Mouse (Mus musculus) right cerebral cortex, adult 18-20 months (tissue): Measurements from ENCODE around the gene Zkscan17.
A peak's percentile ranks its signal among the peaks of the same experiment; 100 is the strongest.
"Not testable (repeated sequence)": the region's sequence is repeated elsewhere in the genome, so short reads cannot be mapped to it uniquely, and the experiment has no call there.

Experiments
- DNase-seq: peaks from one replicate; pipeline ENCODE4 v3.0.0; 2022; ENCODE audit warnings: mixed read lengths

Gene Zkscan17

GRCm38 (mm10) chr11:59526472-59527080 is at the start of gene Zkscan17:
Gene Zkscan17, minus strand, starts transcription at chr11:59526751.
- no peak for DNase-seq

DNA sequence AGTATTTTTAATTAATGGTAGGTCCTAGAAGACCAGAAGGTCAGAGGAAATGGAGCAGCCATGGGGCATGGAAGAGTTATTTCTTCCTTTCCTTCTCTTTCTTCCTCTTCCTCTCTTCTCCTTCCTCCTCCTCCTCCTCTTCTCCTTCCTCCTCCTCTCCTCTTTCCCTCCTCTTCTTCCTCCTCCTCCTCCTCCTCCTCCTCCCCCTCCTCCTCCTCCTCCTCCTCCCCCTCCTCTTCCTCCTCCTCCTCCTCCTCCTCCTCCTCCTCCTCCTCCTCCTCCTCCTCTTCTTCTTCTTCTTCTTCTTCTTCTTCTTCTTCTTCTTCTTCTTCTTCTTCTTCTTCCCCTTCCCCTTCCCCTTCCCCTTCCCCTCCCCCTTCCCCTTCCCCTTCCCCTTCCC is 49.6 kb upstream of the Zkscan17 start, which contains the start of gene Olfr222:
TSS of gene Olfr222 (minus strand) at position 101 of the 400 bp plus-strand sequence.
- not testable (repeated sequence) for DNase-seq

DNA sequence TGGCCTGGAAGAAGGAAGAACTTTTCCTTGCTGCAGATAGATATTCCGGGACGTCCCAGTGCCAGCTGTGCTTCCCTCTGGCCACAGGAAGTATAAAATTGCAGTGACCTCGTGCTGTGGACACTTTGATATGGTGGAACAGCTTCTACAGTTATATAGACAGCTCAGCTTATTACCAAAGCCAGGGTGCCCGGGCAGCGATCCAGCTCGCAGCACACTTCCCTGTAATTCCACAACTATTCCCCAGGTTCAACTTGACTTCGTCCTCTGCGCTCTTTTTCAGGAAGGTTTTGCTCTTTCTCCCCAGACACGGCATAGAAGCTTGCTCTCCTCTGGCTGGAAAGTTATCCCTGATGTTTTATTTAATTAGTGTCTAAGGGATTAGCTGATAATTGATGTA is 49.2 kb upstream of the Zkscan17 start:
- no peak for DNase-seq

DNA sequence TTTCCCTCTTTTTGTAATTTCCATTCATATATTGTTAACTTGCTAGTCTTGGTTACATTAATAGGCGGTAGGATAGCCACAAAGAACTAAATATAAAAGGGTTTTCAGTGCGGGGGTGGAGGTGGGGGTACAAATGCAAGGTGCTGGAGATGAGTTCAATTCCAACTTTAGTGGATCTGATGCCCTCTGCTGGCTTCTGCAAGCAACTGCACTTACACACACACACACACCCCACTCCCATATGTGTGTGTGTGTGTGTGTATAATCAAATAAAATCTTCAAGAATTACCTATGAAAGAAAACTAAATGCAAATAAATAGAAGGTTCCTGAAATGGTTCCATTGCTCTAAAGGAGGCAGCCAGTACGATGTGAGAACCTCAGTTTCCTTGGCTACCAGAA is 42.8 kb upstream of the Zkscan17 start:
- DNase-seq: peak; percentile 9

GRCm38 (mm10) chr11:59562837-59563236 is 36.3 kb upstream of the Zkscan17 start:
- DNase-seq: no peak

DNA sequence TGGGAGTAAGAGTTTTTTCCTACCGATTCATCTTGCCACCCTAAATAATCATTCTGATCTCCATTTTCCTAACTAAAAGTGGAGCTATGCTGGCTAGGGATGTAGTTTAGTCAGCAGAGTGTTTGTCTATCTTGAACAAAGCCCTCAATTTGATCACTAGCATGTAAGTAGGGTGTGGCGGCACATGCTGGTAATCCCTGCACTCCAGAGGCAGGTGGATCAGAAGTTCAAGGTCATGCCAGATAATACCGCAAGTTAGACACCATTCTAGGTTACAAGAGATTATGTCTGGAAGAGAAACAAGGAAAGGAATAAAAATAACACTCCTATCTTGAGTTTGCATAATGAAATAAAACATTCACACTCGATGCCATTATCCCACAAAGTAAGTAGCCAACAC is 35.8 kb upstream of the Zkscan17 start:
- no peak for DNase-seq

DNA sequence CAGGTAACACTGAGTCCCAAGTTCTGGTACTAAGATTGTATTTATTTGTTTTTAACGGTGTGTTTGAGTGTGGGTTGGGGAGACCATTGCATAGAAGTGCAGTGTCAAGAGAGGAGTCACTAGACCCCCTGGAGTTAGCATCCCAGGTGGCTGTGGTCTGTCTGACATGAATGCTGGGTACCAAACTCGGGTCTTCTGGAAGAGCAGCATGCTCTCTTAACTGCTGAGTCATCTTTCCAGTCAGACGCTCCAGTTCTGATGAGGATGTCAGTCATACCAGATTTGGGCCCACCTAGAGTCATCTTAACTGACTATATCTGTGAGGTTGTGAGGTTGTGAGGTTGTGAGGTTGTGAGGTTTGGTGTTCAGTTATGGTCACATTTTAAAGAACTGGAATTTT is 34.4 kb upstream of the Zkscan17 start:
- no peak for DNase-seq

DNA sequence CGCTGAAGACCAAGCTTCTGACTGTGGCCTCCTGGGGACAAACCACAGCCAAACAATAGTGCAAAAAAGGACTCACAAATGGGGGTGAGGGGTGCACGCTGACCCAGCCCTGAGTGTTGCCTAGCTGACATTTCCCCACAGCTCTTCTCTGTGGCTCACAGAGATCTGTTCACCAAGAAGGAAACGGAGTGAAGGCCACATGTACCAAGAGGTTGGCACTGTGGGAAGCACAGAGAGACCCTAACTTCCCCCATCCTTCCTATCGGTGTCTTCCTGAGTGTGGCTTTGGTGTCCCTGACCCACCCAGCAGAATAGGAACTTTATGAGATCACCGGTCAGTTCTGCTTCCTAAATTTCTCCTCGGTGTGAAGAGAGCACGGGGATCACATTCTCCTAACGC is 28.0 kb upstream of the Zkscan17 start:
- no peak for DNase-seq

DNA sequence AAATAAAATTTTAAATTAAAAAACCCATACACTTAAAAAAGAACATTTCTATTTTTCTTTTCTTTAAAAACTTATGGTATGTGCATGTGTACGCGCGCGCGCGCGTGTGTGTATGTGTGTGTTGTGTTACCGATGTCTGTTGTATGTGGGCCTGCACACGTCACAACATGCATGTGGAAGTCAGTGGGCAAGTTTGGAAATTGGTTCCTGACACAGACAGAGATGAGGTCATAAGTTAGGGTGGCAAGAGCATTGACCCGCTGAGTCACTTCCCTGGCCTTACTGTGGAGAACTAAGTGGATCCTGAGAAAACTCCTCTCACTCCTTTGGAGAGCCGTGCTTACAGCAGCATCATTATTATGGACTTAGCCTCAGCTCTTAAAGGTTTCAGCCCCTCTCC is 27.6 kb upstream of the Zkscan17 start:
- no peak for DNase-seq

DNA sequence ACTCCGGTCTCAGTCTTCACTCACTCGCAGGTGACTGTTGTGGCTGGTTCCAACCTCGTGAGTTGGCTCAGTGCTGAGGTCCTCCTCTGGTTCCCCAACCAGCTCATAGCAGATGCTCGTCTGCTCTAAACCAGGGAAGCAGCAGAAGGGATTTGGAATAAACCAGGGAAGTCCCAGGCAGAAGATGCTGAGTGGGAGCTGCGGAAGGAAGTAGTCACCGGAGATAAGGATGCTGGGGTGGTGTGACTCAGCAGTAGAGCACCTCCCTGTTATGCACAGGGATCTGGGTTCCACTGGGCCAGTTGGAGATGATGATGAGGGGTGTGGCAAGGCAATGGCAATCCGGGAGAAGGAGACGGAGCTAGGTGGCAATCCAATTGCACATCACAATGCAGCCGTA is 17.5 kb upstream of the Zkscan17 start:
- DNase-seq: peak; percentile 62

DNA sequence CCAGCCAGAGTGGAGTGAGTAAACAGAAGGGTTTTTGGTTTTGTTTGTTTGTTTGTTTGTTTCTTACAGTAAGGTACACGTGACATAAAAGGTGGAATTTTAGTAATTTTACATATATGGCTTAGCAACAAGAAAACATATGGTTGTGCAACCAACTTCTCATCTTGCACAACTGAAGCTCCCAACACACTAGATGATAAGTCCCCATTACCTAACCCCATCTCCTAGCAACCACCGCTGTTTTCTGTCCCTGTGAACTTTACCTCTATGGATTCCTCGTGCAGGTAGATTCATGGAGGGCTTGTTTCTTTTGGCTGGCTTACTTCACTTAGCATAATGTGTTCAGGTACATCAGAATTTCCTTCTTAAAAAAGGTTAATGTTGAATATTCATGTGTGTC is 16.8 kb upstream of the Zkscan17 start:
- DNase-seq: no peak

DNA sequence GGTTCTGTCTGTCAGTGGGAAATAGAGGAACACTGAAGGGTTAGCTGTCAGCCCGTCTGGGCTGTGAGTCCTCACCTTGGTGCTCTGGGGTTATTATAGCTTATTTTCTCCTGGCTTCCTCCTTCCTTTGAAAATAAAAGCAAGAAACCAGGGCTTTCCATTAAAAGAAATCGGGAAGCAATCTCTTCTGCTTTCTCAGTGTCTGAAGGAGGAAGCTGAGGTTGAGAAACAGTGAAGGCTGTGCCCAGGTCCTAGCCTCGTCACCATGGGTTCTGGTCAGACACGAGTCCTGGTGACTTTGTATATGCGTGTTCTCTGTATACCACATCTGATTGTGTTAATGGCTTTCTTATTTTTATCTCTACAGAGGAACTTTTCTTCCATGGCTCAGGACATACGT is 15.9 kb upstream of the Zkscan17 start:
- DNase-seq: no peak

DNA sequence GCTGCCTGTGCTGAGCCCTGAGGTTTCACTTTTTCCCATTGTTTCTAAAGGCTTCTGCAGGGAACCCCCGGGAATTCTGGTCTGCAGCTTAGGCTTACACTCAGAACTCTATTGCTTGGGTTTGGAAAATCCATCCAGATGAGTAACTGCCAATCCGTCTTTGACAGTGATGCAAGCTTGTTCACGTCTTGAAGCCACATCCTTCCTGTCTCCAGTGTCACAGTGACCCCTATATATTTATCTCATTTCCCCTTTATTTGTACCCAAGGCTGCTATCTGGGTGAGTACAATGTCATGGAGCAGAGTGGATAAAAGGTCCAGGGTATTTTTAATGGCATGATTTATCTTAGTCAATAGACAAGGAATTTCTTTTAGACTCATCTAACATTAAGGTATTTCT is 14.8 kb upstream of the Zkscan17 start, which contains the start of gene Nlrp3:
TSS of gene Nlrp3 (plus strand) at position 245 of the 400 bp plus-strand sequence.
- DNase-seq: no peak

DNA sequence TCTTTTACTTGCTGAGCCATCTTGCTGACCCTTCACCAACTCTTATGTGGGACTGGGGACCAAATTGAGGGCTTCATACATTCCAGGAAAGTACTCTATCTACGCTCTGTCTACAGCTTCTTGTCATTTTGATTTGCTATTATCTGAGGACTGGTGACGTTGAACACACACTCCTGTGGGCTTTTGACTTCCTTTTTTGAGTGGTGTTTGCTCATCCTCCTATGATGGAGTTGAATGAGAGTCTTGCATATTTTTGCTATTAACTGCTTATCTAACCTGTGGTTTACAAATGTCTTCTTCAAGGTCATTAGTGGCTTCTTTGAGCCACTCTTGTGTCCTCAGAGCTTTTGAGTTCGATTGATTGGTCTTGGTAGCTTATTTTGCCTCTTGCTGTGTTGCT is 13.6 kb upstream of the Zkscan17 start:
- DNase-seq: no peak

GRCm38 (mm10) chr11:59538387-59538786 is 11.8 kb upstream of the Zkscan17 start:
- DNase-seq: peak; percentile 31

GRCm38 (mm10) chr11:59537218-59538130 is 10.9 kb upstream of the Zkscan17 start:
- no peak for DNase-seq

GRCm38 (mm10) chr11:59531562-59531961 is 5.0 kb upstream of the Zkscan17 start:
- DNase-seq: no peak

GRCm38 (mm10) chr11:59530870-59531535 is 4.5 kb upstream of the Zkscan17 start:
- DNase-seq: peak; percentile 66

- no peak for DNase-seq
Measured at GRCm38 (mm10) chr11:59530221-59530620, 3.7 kb upstream of the Zkscan17 start.

GRCm38 (mm10) chr11:59525237-59525636 is 1.3 kb downstream of the Zkscan17 start:
- DNase-seq: peak; percentile 82

- DNase-seq: no peak
Measured at GRCm38 (mm10) chr11:59524150-59524549, 2.4 kb downstream of the Zkscan17 start.

- DNase-seq: no peak
Measured at GRCm38 (mm10) chr11:59519741-59520495, 6.6 kb downstream of the Zkscan17 start.

GRCm38 (mm10) chr11:59518226-59518625 is 8.3 kb downstream of the Zkscan17 start:
- DNase-seq: no peak
